Mouse (Mus musculus): Measurements from ENCODE around the gene 1600014C23Rik. TPM values are rescaled to one million over a fixed set of nuclear protein-coding genes. Genes with fewer than 3 reads are reported as not detected.
A peak's percentile ranks its signal among the peaks of the same experiment; 100 is the strongest.

Gene 1600014C23Rik
- polyA plus RNA-seq, 1 experiment from 2014 or later: not detected

DNA sequence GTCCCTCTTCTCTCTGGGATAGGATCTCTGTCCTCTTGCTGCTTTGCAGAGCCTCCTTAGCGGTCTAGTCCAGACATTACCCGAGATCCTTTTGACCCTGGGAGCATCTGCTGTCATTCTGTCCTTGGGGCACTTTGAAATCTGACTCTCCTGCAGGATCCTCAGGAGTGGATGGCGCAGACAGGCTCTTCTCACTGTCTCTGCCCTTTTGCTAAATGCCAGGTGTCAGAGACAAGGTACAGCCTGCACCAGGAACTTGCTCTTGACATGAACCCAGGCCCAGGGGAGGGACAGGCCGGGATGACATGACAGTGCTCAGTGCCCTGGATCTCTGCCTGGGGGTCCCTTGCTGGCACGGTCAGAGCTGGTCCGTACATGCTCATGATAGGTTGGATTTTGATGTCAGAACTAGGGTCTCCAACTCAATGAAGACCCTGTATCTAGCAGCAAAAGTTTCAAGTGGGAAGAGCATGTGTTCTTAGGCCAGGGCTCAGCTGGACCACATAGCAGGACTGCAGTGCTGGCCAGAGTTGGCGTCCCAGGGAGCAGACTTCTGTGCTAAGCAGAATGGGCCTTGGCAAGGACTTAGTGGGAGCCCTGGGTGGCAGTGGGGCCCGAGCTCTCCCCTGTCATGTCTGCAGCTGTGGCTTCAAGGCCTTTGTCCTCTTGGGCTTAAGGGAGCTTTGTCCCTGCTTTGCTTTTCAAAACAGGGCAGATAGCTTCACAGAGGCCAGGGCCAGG, 5.5 kb downstream of the 1600014C23Rik start:
- Histone ChIP-seq H3K4me2 (ENCODE audit: low read length) (no peak overlapping the region), H3K9ac (replicated peaks; ENCODE audit: low read length) (no peak overlapping the region), H3K36me3 (ENCODE audit: control insufficient read depth, insufficient read depth, low read length) (no peaks in the 10 kb centered on the region), H3K27ac (replicated peaks; ENCODE audit: low read depth, low read length) (no peak overlapping the region), H3K9me3 (ENCODE audit: control insufficient read depth, low read length) (no peaks in the 10 kb centered on the region), H3K27me3 (ENCODE audit: control insufficient read depth, insufficient read depth, low read length) (peaks cover 8% of the 10 kb centered on the region; the same call in 1 of the 2 replicates), H3K4me3 (replicated peaks; ENCODE audit: low read depth, low read length) (no peak overlapping the region), H3K4me1 (ENCODE audit: control insufficient read depth, insufficient read depth, low read length) (peaks cover 7% of the 10 kb centered on the region; the same call in 1 of the 2 replicates)
- WGBS: 60% methylated on average over 8 of the region's 8 CpGs
- ATAC-seq (ENCODE audit: low FRiP score, low TSS enrichment) (no peak), DNase-seq (no peak)

DNA sequence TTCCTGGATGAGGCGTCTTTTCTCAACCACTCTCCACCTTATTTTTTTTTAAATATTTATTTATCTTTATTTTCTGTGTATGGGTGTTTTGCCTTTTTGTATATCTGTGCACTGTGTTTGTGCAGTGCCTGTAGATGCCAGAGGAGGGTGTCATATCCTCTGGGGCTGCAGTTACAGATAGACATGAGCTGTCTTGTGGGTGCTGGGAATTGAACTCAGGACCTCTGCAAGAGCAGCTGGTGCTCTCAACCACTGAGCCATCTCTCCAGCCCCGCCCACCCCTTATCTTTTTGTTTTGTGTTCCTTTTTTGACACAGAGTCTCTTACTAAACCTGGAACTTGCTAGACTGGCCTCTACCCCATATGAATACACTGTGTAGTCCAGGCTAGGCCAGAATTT, 6.2 kb downstream of the 1600014C23Rik start:
- Histone ChIP-seq H3K4me3 (replicated peaks; ENCODE audit: low read depth, low read length) (no peak overlapping the region), H3K4me1 (ENCODE audit: control insufficient read depth, insufficient read depth, low read length) (peaks cover 10% of the 10 kb centered on the region; the same call in 1 of the 2 replicates), H3K27ac (replicated peaks; ENCODE audit: low read depth, low read length) (no peak overlapping the region), H3K27me3 (ENCODE audit: control insufficient read depth, insufficient read depth, low read length) (0 out of 2 replicates have a peak, but pooled peaks cover 4% of the 10 kb centered on the region), H3K9me3 (ENCODE audit: control insufficient read depth, low read length) (no peaks in the 10 kb centered on the region), H3K4me2 (ENCODE audit: low read length) (no peak overlapping the region), H3K9ac (replicated peaks; ENCODE audit: low read length) (no peak overlapping the region), H3K36me3 (ENCODE audit: control insufficient read depth, insufficient read depth, low read length) (no peaks in the 10 kb centered on the region)
- 88% methylated on average over 2 of the region's 2 CpGs for WGBS
- no peak for DNase-seq
- ATAC-seq (ENCODE audit: low FRiP score, low TSS enrichment): no peak

DNA sequence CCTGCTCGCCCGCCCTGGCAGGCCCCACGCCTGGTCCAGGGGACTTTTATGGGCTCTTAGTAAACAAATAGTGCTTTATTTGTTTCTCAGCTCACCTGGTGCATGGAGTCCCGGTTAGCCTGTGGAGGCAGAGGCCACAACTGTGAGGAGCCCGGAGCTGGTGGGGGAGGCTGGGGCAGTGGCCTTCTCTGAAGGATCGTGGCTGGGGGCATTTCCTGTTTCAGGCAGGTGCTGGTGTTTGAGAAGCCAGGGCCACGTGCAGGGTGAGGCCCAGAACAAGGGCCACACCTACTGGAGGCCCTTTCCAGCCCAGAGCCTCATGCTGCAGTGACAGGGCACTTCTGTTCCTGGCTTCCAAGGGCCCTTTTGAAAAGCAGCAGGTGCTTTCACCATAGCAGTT, 7.4 kb downstream of the 1600014C23Rik start:
- Histone ChIP-seq H3K27me3 (ENCODE audit: control insufficient read depth, insufficient read depth, low read length) (no peaks in the 10 kb centered on the region), H3K36me3 (ENCODE audit: control insufficient read depth, insufficient read depth, low read length) (no peaks in the 10 kb centered on the region), H3K4me3 (replicated peaks; ENCODE audit: low read depth, low read length) (no peak overlapping the region), H3K27ac (replicated peaks; ENCODE audit: low read depth, low read length) (no peak overlapping the region), H3K4me1 (ENCODE audit: control insufficient read depth, insufficient read depth, low read length) (peaks cover 16% of the 10 kb centered on the region; the same call in 1 of the 2 replicates), H3K9me3 (ENCODE audit: control insufficient read depth, low read length) (no peaks in the 10 kb centered on the region), H3K4me2 (ENCODE audit: low read length) (no peak overlapping the region), H3K9ac (replicated peaks; ENCODE audit: low read length) (no peak overlapping the region)
- DNase-seq (no peak), ATAC-seq (ENCODE audit: low FRiP score, low TSS enrichment) (no peak)
- 67% methylated on average over 7 of the region's 7 CpGs for WGBS

DNA sequence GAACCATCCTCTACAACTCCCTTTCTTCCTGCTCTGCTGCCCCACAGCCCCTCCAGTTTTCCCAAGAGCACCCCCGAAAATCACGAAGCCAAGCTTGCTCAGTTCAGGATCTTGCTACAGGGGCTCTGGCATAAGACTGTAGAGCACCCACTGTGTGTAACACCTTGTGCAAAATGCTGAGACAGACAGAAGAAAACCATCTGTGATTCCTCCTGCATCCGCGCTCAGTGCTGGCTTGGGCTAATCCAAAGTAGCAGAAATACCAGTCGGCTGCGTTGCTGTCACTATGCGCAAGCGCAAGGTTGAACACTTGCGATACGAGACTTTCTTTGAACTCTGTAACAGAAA, 9.1 kb downstream of the 1600014C23Rik start:
- no peak overlapping the region; the same call in 1 of the 2 replicates for H3K9ac ChIP-seq (replicated peaks; ENCODE audit: low read length)

DNA sequence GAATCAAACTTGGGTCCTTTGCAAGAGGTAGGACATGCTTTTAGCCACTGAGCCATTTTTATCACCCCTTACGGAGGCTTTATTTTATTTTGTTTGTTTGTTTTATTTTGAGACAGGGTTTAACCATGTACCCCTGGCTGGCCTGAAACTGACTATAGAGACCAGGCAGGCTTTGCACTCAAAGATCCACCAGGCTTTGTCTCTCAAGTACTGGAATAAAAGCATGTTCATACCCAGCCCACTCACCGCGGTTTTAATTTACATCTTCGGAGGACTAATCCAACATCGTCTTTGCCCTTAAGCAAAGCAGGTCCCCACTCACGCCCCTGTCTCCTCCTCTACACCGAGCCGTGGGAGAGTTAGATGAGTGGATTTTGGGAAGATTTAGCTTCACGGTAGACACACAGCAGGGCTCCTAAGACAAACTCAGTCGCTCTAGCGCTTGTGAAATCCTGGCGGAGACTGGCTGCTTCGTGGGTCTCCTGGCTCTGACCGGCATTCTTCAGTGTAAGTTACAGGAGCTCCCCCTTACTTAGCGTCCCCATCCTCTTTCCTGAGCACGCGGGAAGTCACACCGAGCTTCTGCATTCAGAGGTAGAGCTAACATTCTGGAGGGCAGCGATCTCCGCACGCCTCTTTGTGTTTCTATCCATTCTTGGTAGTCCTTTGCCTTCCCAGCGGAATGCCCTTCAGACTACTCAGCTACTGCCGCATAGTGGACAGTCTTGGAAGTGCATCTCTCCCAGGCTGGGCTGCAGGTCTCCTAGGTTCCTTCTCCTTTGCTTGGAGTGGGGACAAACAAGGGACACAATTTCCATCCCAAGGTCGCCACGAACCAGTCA, 9.7 kb downstream of the 1600014C23Rik start:
- peak overlapping the region; percentile 64 for H3K9ac ChIP-seq (replicated peaks; ENCODE audit: low read length)
- DNase-seq (peak; percentile 95), ATAC-seq (ENCODE audit: low FRiP score, low TSS enrichment) (peak; percentile 77)
- H3K4me3 ChIP-seq (replicated peaks; ENCODE audit: low read depth, low read length): peak overlapping the region; percentile 50
- no peaks in the 10 kb centered on the region for H3K9me3 ChIP-seq (ENCODE audit: control insufficient read depth, low read length)
- H3K4me1 ChIP-seq (ENCODE audit: control insufficient read depth, insufficient read depth, low read length): peaks cover 16% of the 10 kb centered on the region; the same call in 1 of the 2 replicates
- H3K27me3 ChIP-seq (ENCODE audit: control insufficient read depth, insufficient read depth, low read length): no peaks in the 10 kb centered on the region
- WGBS: 3% methylated on average over 25 of the region's 25 CpGs
- H3K36me3 ChIP-seq (ENCODE audit: control insufficient read depth, insufficient read depth, low read length): no peaks in the 10 kb centered on the region
- H3K4me2 ChIP-seq (ENCODE audit: low read length): peak overlapping the region; percentile 69
- H3K27ac ChIP-seq (replicated peaks; ENCODE audit: low read depth, low read length): peak overlapping the region; percentile 87

More for the DNA sequence above, 9.1 kb downstream of the 1600014C23Rik start:
- H3K4me1 ChIP-seq (ENCODE audit: control insufficient read depth, insufficient read depth, low read length): peaks cover 16% of the 10 kb centered on the region; the same call in 1 of the 2 replicates
- no peaks in the 10 kb centered on the region for H3K9me3 ChIP-seq (ENCODE audit: control insufficient read depth, low read length)
- no peak overlapping the region for H3K4me3 ChIP-seq (replicated peaks; ENCODE audit: low read depth, low read length)
- DNase-seq: no peak
- 84% methylated on average over 10 of the region's 10 CpGs for WGBS
- no peaks in the 10 kb centered on the region for H3K27me3 ChIP-seq (ENCODE audit: control insufficient read depth, insufficient read depth, low read length)
- H3K27ac ChIP-seq (replicated peaks; ENCODE audit: low read depth, low read length): no peak overlapping the region
- ATAC-seq (ENCODE audit: low FRiP score, low TSS enrichment): no peak
- no peak overlapping the region; the same call in 1 of the 2 replicates for H3K4me2 ChIP-seq (ENCODE audit: low read length)
- H3K36me3 ChIP-seq (ENCODE audit: control insufficient read depth, insufficient read depth, low read length): no peaks in the 10 kb centered on the region

DNA sequence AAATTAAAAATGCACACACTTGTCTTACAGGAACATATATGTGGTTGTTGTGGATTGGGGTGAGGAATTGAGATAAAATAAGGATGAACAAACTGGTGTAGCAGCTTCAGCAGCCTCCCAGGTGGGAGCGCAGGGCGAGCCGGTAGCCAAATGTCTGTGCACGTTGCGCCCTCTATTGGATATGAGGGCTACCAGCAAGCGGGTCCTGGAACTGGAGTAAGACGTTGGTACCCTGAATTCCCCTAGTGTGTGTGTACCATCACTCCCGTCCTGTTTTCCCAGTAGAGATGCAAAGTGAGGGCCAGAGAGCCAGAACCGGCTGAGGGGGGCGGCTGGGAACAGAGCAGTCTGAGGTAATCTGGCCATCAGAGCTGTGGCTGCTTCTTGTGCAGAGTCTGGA, 15.3 kb downstream of the 1600014C23Rik start:
- H3K9me3 ChIP-seq (ENCODE audit: control insufficient read depth, low read length): no peaks in the 10 kb centered on the region
- 12% methylated on average over 10 of the region's 10 CpGs for WGBS
- ATAC-seq (ENCODE audit: low FRiP score, low TSS enrichment): no peak
- no peaks in the 10 kb centered on the region for H3K36me3 ChIP-seq (ENCODE audit: control insufficient read depth, insufficient read depth, low read length)
- H3K27ac ChIP-seq (replicated peaks; ENCODE audit: low read depth, low read length): no peak overlapping the region
- no peak overlapping the region for H3K9ac ChIP-seq (replicated peaks; ENCODE audit: low read length)
- H3K4me1 ChIP-seq (ENCODE audit: control insufficient read depth, insufficient read depth, low read length): peaks cover 12% of the 10 kb centered on the region; the same call in 1 of the 2 replicates
- H3K27me3 ChIP-seq (ENCODE audit: control insufficient read depth, insufficient read depth, low read length): no peaks in the 10 kb centered on the region
- DNase-seq: peak; percentile 82
- no peak overlapping the region for H3K4me3 ChIP-seq (replicated peaks; ENCODE audit: low read depth, low read length)
- no peak overlapping the region for H3K4me2 ChIP-seq (ENCODE audit: low read length)

DNA sequence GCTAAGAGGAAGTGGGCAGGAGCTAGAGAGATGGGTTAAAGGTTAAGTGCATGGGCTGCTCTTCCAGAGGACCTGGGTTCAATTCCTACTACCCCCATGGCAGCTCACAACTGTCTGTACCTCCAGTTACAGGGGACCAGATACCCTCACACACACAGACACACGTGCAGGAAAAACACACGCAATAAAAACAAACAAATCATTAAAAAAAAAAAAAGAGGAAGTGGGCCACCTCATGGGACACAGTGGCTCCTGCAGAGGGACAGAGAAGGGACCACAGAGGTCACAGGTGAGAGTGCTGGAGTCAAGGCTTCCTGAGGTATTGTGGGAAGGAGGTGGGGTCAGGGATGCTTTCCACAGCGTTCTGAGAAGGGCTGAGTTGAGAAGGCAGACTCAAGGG, 22.1 kb downstream of the 1600014C23Rik start:
- Histone ChIP-seq H3K4me1 (ENCODE audit: control insufficient read depth, insufficient read depth, low read length) (no peaks in the 10 kb centered on the region), H3K27me3 (ENCODE audit: control insufficient read depth, insufficient read depth, low read length) (no peaks in the 10 kb centered on the region), H3K9ac (replicated peaks; ENCODE audit: low read length) (no peak overlapping the region), H3K4me2 (ENCODE audit: low read length) (no peak overlapping the region), H3K36me3 (ENCODE audit: control insufficient read depth, insufficient read depth, low read length) (no peaks in the 10 kb centered on the region), H3K9me3 (ENCODE audit: control insufficient read depth, low read length) (no peaks in the 10 kb centered on the region), H3K27ac (replicated peaks; ENCODE audit: low read depth, low read length) (no peak overlapping the region), H3K4me3 (replicated peaks; ENCODE audit: low read depth, low read length) (no peak overlapping the region)
- WGBS: 73% methylated on average over 3 of the region's 3 CpGs
- DNase-seq (no peak), ATAC-seq (ENCODE audit: low FRiP score, low TSS enrichment) (no peak)

DNA sequence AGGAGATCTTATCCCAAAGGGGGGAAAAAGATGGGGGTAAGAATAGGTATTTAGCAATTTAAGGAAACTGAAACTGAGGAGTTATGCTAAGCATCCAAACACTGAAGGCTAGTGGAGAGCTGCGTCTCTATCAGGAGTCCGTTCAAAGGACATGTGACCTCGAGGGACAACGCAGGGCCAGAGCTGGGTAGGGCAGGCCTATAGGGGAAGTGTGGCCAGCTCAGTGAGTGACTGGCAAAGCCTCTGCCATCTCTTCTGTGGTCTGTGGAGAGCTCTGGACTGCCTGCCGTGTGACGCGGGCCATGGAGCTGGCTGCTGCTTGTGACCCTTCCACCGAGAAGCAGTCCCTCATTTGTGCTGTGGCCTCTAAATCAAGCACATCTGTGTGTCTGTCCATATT, 23.2 kb downstream of the 1600014C23Rik start:
- Histone ChIP-seq H3K9me3 (ENCODE audit: control insufficient read depth, low read length) (no peaks in the 10 kb centered on the region), H3K4me3 (replicated peaks; ENCODE audit: low read depth, low read length) (no peak overlapping the region), H3K27ac (replicated peaks; ENCODE audit: low read depth, low read length) (no peak overlapping the region), H3K4me2 (ENCODE audit: low read length) (no peak overlapping the region), H3K4me1 (ENCODE audit: control insufficient read depth, insufficient read depth, low read length) (no peaks in the 10 kb centered on the region), H3K9ac (replicated peaks; ENCODE audit: low read length) (no peak overlapping the region), H3K36me3 (ENCODE audit: control insufficient read depth, insufficient read depth, low read length) (no peaks in the 10 kb centered on the region), H3K27me3 (ENCODE audit: control insufficient read depth, insufficient read depth, low read length) (no peaks in the 10 kb centered on the region)
- ATAC-seq (ENCODE audit: low FRiP score, low TSS enrichment) (no peak), DNase-seq (no peak)
- WGBS: 83% methylated on average over 8 of the region's 8 CpGs
